Mouse (Mus musculus) forebrain, postnatal 0 days (tissue): ENCODE results near the gene Efna5. TPM values are rescaled to one million over a fixed set of nuclear protein-coding genes. Genes with fewer than 3 reads are reported as not detected.

Experiments used
- ATAC-seq: fragments of 200-750 bp; cut with Nextera tagmentation; 2 replicates; pipeline ENCODE4 v1.8.0; 2017; ENCODE audit warnings: mild to moderate bottlenecking, moderate library complexity
- DNase-seq: peaks from one replicate; pipeline ENCODE4 v3.0.0-alpha.2; 2015
- H3K27ac ChIP-seq: fragments of 300-500 bp; sonication (generic); 2 replicates; pipeline ENCODE4 v1.5.1; 2014; ENCODE audit warnings: low read depth, mild to moderate bottlenecking, antibody characterized with exemption, low read length, moderate library complexity, mixed read lengths
- H3K27me3 ChIP-seq: fragments of 300-500 bp; sonication (generic); 2 replicates; pipeline ENCODE4 v1.6.1; 2014; ENCODE audit warnings: mild to moderate bottlenecking, low read length, mixed read lengths; ENCODE audit not compliant: insufficient read depth
- H3K36me3 ChIP-seq: fragments of 300-500 bp; sonication (generic); 2 replicates; pipeline ENCODE4 v1.6.1; 2014; ENCODE audit warnings: mild to moderate bottlenecking, moderate library complexity; ENCODE audit not compliant: insufficient read depth
- H3K4me1 ChIP-seq: fragments of 300-500 bp; sonication (generic); 2 replicates; pipeline ENCODE4 v1.6.1; 2014; ENCODE audit warnings: antibody characterized with exemption; ENCODE audit not compliant: insufficient read depth
- H3K4me2 ChIP-seq: fragments of 300-500 bp; sonication (generic); 2 replicates; pipeline ENCODE4 v1.6.1; 2014; ENCODE audit warnings: low read depth, mild to moderate bottlenecking, moderate library complexity
- H3K4me3 ChIP-seq: fragments of 300-500 bp; sonication (generic); 2 replicates; pipeline ENCODE4 v1.5.1; 2014; ENCODE audit warnings: low read depth, low read length, mixed read lengths
- H3K9ac ChIP-seq: fragments of 300-500 bp; sonication (generic); 2 replicates; pipeline ENCODE4 v1.6.1; 2014; ENCODE audit warnings: mild to moderate bottlenecking
- H3K9me3 ChIP-seq: fragments of 300-500 bp; sonication (generic); 2 replicates; pipeline ENCODE4 v1.6.1; 2016; ENCODE audit warnings: low read length
- CTCF ChIP-seq: sonication (generic); IDR thresholded peaks from 2 replicates; pipeline ENCODE4 v1.5.1; 2016; ENCODE audit warnings: antibody characterized with exemption, control low read depth, low read depth
- WGBS: fragments of 180-500 bp; shearing (Covaris S2); extraction: QIAGEN DNeasy Blood & Tissue Kit; methylation state at CpG from one replicate; pipeline ENCODE4 v1.1.7; 2014; 5-methylcytosine and 5-hydroxymethylcytosine counted together
- polyA plus RNA-seq: library from polyadenylated mRNA; unstranded; fragments of >200 nt; fragmentation: Nextera tagmentation; extraction: Ambion mirVana; gene quantifications from 2 replicates; pipeline ENCODE4 v1.2.1, GENCODE M21; 2015
- total RNA-seq: library from RNA; depleted of rRNA; stranded (reverse); fragments of >200 nt; gene quantifications from 2 replicates; pipeline ENCODE4 v1.2.3, GENCODE M21; 2014

Efna5 gene
- total and polyA plus RNA-seq, 2 experiments from 2014 or later = 7.0 to 27.0 TPM

GRCm38 (mm10) chr17:62675811-62676255 lies 205.3 kb downstream of the Efna5 start:
- no peak overlapping the region for H3K27ac ChIP-seq
- ATAC-seq = no peak
- no peak overlapping the region for H3K4me2 ChIP-seq
- H3K9me3 ChIP-seq = no peaks in the 10 kb centered on the region
- WGBS = 51% methylated on average over 5 of the region's 5 CpGs
- no peak overlapping the region for H3K4me3 ChIP-seq
- no peak for DNase-seq
- H3K9ac ChIP-seq = no peak overlapping the region
- H3K36me3 ChIP-seq = no peaks in the 10 kb centered on the region
- no peaks in the 10 kb centered on the region for H3K4me1 ChIP-seq
- TF ChIP-seq CTCF = no peak
- H3K27me3 ChIP-seq = no peaks in the 10 kb centered on the region

GRCm38 (mm10) chr17:62672068-62672467 lies 209.0 kb downstream of the Efna5 start:
- Histone ChIP-seq H3K4me2 (no peak overlapping the region), H3K9me3 (no peaks in the 10 kb centered on the region), H3K4me3 (no peak overlapping the region), H3K36me3 (no peaks in the 10 kb centered on the region), H3K27ac (no peak overlapping the region), H3K4me1 (no peaks in the 10 kb centered on the region), H3K27me3 (no peaks in the 10 kb centered on the region), H3K9ac (no peak overlapping the region)
- TF ChIP-seq CTCF = no peak
- ATAC-seq (no peak), DNase-seq (no peak)
- WGBS = 80% methylated on average over 8 of the region's 8 CpGs

- H3K4me3 ChIP-seq = no peak overlapping the region
- no peak overlapping the region for H3K9ac ChIP-seq
- H3K36me3 ChIP-seq = no peaks in the 10 kb centered on the region
- no peaks in the 10 kb centered on the region for H3K27me3 ChIP-seq
- no peaks in the 10 kb centered on the region for H3K4me1 ChIP-seq
- no peak overlapping the region for H3K4me2 ChIP-seq
- ATAC-seq (no peak), DNase-seq (no peak)
- TF ChIP-seq CTCF = no peak
- 77% methylated on average over 6 of the region's 6 CpGs for WGBS
- H3K27ac ChIP-seq = no peak overlapping the region
- H3K9me3 ChIP-seq = no peaks in the 10 kb centered on the region
These were observed 214.4 kb downstream of the Efna5 start for GRCm38 (mm10) chr17:62666761-62667160.

GRCm38 (mm10) chr17:62665823-62666222 lies 215.3 kb downstream of the Efna5 start:
- TF ChIP-seq CTCF = no peak
- ATAC-seq (no peak), DNase-seq (no peak)
- Histone ChIP-seq H3K4me3 (no peak overlapping the region), H3K4me2 (no peak overlapping the region), H3K4me1 (no peaks in the 10 kb centered on the region), H3K9me3 (no peaks in the 10 kb centered on the region), H3K9ac (no peak overlapping the region), H3K27ac (no peak overlapping the region), H3K36me3 (no peaks in the 10 kb centered on the region), H3K27me3 (no peaks in the 10 kb centered on the region)
- WGBS = 81% methylated on average over 7 of the region's 7 CpGs

GRCm38 (mm10) chr17:62664709-62665108 lies 216.4 kb downstream of the Efna5 start:
- 56% methylated on average over 2 of the region's 2 CpGs for WGBS
- Histone ChIP-seq H3K4me2 (no peak overlapping the region), H3K27ac (no peak overlapping the region), H3K4me1 (no peaks in the 10 kb centered on the region), H3K4me3 (no peak overlapping the region), H3K27me3 (no peaks in the 10 kb centered on the region), H3K9me3 (no peaks in the 10 kb centered on the region), H3K36me3 (no peaks in the 10 kb centered on the region), H3K9ac (no peak overlapping the region)
- DNase-seq (no peak), ATAC-seq (no peak)
- TF ChIP-seq CTCF = no peak

- Histone ChIP-seq H3K4me2 (no peak overlapping the region), H3K27ac (no peak overlapping the region), H3K9me3 (no peaks in the 10 kb centered on the region), H3K4me3 (no peak overlapping the region), H3K4me1 (no peaks in the 10 kb centered on the region), H3K27me3 (no peaks in the 10 kb centered on the region), H3K36me3 (no peaks in the 10 kb centered on the region), H3K9ac (no peak overlapping the region)
- TF ChIP-seq CTCF = no peak
- ATAC-seq (no peak), DNase-seq (no peak)
- 60% methylated on average over 7 of the region's 7 CpGs for WGBS
These were observed 219.3 kb downstream of the Efna5 start for GRCm38 (mm10) chr17:62661801-62662200.

GRCm38 (mm10) chr17:62659501-62660175 lies 221.5 kb downstream of the Efna5 start:
- DNase-seq (peak; percentile 81), ATAC-seq (peak; percentile 95)
- WGBS = 17% methylated on average over 14 of the region's 14 CpGs
- H3K4me1 ChIP-seq = no peaks in the 10 kb centered on the region; the same call in 1 of the 2 replicates
- H3K4me2 ChIP-seq = peak overlapping the region; percentile 35
- H3K27me3 ChIP-seq = no peaks in the 10 kb centered on the region
- H3K4me3 ChIP-seq = 0 out of 2 replicates have a peak overlapping the region, but pooled peaks have one; percentile 7
- no peak overlapping the region for H3K27ac ChIP-seq
- no peaks in the 10 kb centered on the region for H3K36me3 ChIP-seq
- no peak overlapping the region for H3K9ac ChIP-seq
- TF ChIP-seq CTCF = no peak
- H3K9me3 ChIP-seq = no peaks in the 10 kb centered on the region
